Mouse (Mus musculus) E14TG2a.4 (cell line): ENCODE results near the gene Ess2.

Experiments
- CTCF ChIP-seq: conservative IDR thresholded peaks from 2 replicates; pipeline ENCODE4 v1.5.1; 2014; ENCODE audit warnings: low read length
- NANOG ChIP-seq: IDR thresholded peaks from 2 replicates; pipeline ENCODE4 v1.6.1; 2014; ENCODE audit warnings: borderline replicate concordance, low read length, mixed read lengths
- POU5F1 ChIP-seq: IDR thresholded peaks from 2 replicates; pipeline ENCODE4 v1.6.1; 2014; ENCODE audit warnings: low read length, borderline replicate concordance

- TF ChIP-seq CTCF (no peak), POU5F1 (no peak), NANOG (no peak)
These were observed 38.9 kb upstream of the Ess2 start for GRCm38 (mm10) chr16:17950068-17950467.
